Mouse (Mus musculus) ES-Bruce4 (cell line): Measurements from ENCODE around the gene Adgre4.

ENCODE experiments used
- CTCF ChIP-seq: IDR thresholded peaks from one replicate; pipeline ENCODE4 v1.8.1; 2011; ENCODE audit warnings: low read depth, low read length
- POLR2A ChIP-seq: IDR thresholded peaks from one replicate; pipeline ENCODE4 v1.8.1; 2011; ENCODE audit warnings: low read length; ENCODE audit not compliant: insufficient read depth

GRCm38 (mm10) chr17:55726193-55726592, 23.6 kb upstream of the Adgre4 start:
- TF ChIP-seq POLR2A (no peak), CTCF (no peak)
